Mouse (Mus musculus): ENCODE results near the gene Slc4a8. TPM values are rescaled to one million over a fixed set of nuclear protein-coding genes. Genes with fewer than 3 reads are reported as not detected.
A peak's percentile ranks its signal among the peaks of the same experiment; 100 is the strongest.

Slc4a8 gene
- polyA plus RNA-seq, 1 experiment from 2014 or later, result 7.1 TPM

DNA sequence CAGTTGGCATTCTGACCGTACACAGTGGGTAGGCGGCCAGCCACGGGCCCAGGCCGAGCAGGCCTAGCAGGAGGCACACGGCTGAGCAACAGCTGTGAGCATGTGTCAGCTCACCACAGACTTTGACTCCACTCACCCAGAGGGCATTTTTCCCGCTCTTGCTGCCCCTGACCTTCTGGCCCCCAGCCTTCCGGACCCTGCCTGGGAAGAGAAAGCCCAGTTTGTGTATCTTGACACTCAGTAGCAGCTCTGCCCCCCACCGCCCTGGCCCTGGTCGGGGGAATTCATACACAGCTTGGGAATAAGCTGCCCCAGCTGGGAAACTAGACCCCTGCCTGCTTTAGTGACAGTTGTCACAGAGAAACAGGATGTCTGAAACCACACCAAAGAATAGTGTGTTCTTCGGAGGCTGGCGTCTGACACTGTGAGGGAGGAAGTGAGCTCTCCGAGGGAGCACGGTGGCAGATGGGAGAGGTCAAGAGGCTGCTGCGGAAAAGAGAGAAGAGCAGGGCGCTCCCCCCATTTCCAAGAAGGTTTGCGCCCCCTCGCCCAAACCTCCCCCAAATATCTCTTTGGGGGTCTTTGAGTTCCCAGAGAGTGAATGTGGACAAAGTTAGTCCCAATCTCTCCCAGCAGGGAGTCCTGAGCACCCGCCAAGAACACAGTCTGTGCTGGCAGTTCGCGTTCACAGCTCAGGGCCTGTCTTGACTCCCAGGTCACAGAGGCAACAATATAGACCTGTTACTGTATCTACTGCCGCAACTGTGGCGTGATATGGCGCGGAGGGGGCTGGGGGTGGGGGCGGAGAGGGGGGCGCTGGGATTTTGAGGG is 83.7 kb downstream of the Slc4a8 start:
- no peak overlapping the region for H3K9ac ChIP-seq (ENCODE audit: low read length)
- no peaks in the 10 kb centered on the region for H3K4me1 ChIP-seq (ENCODE audit: control insufficient read depth, insufficient read depth, low read length)
- ATAC-seq (ENCODE audit: low FRiP score) (no peak), DNase-seq (ENCODE audit: low spot score, missing footprints) (no peak)
- H3K27ac ChIP-seq (ENCODE audit: low read depth, low read length), result peak overlapping the region; percentile 40
- H3K4me2 ChIP-seq, result no peak overlapping the region
- H3K9me3 ChIP-seq (ENCODE audit: control insufficient read depth, low read length), result peaks cover 7% of the 10 kb centered on the region; the same call in 1 of the 2 replicates
- WGBS, result 55% methylated on average over 26 of the region's 26 CpGs
- no peak overlapping the region for H3K4me3 ChIP-seq (ENCODE audit: low read depth, low read length)
- H3K36me3 ChIP-seq (ENCODE audit: control insufficient read depth, insufficient read depth, low read length), result no peaks in the 10 kb centered on the region
- no peaks in the 10 kb centered on the region for H3K27me3 ChIP-seq (ENCODE audit: control insufficient read depth, insufficient read depth, low read length)

GRCm38 (mm10) chr15:100847193-100847592 is 85.6 kb downstream of the Slc4a8 start:
- H3K36me3 ChIP-seq (ENCODE audit: control insufficient read depth, insufficient read depth, low read length), result no peaks in the 10 kb centered on the region
- H3K4me1 ChIP-seq (ENCODE audit: control insufficient read depth, insufficient read depth, low read length), result no peaks in the 10 kb centered on the region
- H3K9me3 ChIP-seq (ENCODE audit: control insufficient read depth, low read length), result peaks cover 7% of the 10 kb centered on the region; the same call in 1 of the 2 replicates
- WGBS, result 88% methylated on average over 6 of the region's 6 CpGs
- H3K27me3 ChIP-seq (ENCODE audit: control insufficient read depth, insufficient read depth, low read length), result no peaks in the 10 kb centered on the region
- DNase-seq (ENCODE audit: low spot score, missing footprints), result no peak
- no peak overlapping the region for H3K4me3 ChIP-seq (ENCODE audit: low read depth, low read length)
- H3K9ac ChIP-seq (ENCODE audit: low read length), result no peak overlapping the region
- H3K27ac ChIP-seq (ENCODE audit: low read depth, low read length), result no peak overlapping the region
- H3K4me2 ChIP-seq, result no peak overlapping the region
- no peak for ATAC-seq (ENCODE audit: low FRiP score)

DNA sequence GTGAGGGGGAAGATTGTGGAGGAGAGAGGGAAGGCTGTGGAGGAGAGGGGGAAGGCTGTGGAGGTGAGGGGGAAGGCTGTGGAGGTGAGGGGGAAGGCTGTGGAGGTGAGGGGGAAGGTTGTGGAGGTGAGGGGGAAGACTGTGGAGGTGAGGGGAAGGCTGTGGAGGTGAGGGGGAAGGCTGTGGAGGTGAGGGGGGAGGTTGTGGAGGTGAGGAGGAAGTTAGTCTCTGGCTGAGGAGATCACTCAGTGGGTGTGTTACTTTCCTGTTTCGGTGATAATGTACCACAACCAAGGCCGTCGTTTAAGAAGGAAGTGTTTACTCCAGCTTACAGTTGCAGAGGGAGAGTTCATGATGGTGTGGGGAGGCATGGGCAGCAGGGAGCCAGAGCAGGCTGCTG is 96.0 kb downstream of the Slc4a8 start:
- DNase-seq (ENCODE audit: low spot score, missing footprints) (peak; percentile 35), ATAC-seq (ENCODE audit: low FRiP score) (no peak)
- no peaks in the 10 kb centered on the region for H3K27me3 ChIP-seq (ENCODE audit: control insufficient read depth, insufficient read depth, low read length)
- no peak overlapping the region for H3K4me3 ChIP-seq (ENCODE audit: low read depth, low read length)
- no peaks in the 10 kb centered on the region for H3K36me3 ChIP-seq (ENCODE audit: control insufficient read depth, insufficient read depth, low read length)
- H3K4me1 ChIP-seq (ENCODE audit: control insufficient read depth, insufficient read depth, low read length), result no peaks in the 10 kb centered on the region
- no peak overlapping the region for H3K9ac ChIP-seq (ENCODE audit: low read length)
- H3K9me3 ChIP-seq (ENCODE audit: control insufficient read depth, low read length), result no peaks in the 10 kb centered on the region
- 82% methylated on average over 3 of the region's 3 CpGs for WGBS
- no peak overlapping the region for H3K27ac ChIP-seq (ENCODE audit: low read depth, low read length)
- H3K4me2 ChIP-seq, result no peak overlapping the region

- Histone ChIP-seq H3K4me2 (no peak overlapping the region), H3K9me3 (ENCODE audit: control insufficient read depth, low read length) (no peaks in the 10 kb centered on the region), H3K27me3 (ENCODE audit: control insufficient read depth, insufficient read depth, low read length) (no peaks in the 10 kb centered on the region), H3K9ac (ENCODE audit: low read length) (no peak overlapping the region), H3K4me1 (ENCODE audit: control insufficient read depth, insufficient read depth, low read length) (no peaks in the 10 kb centered on the region), H3K27ac (ENCODE audit: low read depth, low read length) (no peak overlapping the region), H3K4me3 (ENCODE audit: low read depth, low read length) (no peak overlapping the region), H3K36me3 (ENCODE audit: control insufficient read depth, insufficient read depth, low read length) (no peaks in the 10 kb centered on the region)
- DNase-seq (ENCODE audit: low spot score, missing footprints) (peak; percentile 51), ATAC-seq (ENCODE audit: low FRiP score) (no peak)
- 35% methylated on average over 5 of the region's 5 CpGs for WGBS
Measured at GRCm38 (mm10) chr15:100860856-100861255, 99.3 kb downstream of the Slc4a8 start.

GRCm38 (mm10) chr15:100865556-100865955 is 104.0 kb downstream of the Slc4a8 start:
- Histone ChIP-seq H3K27ac (ENCODE audit: low read depth, low read length) (no peak overlapping the region), H3K4me2 (no peak overlapping the region), H3K9ac (ENCODE audit: low read length) (no peak overlapping the region), H3K4me3 (ENCODE audit: low read depth, low read length) (no peak overlapping the region), H3K9me3 (ENCODE audit: control insufficient read depth, low read length) (no peaks in the 10 kb centered on the region), H3K36me3 (ENCODE audit: control insufficient read depth, insufficient read depth, low read length) (no peaks in the 10 kb centered on the region), H3K27me3 (ENCODE audit: control insufficient read depth, insufficient read depth, low read length) (peaks cover 4% of the 10 kb centered on the region), H3K4me1 (ENCODE audit: control insufficient read depth, insufficient read depth, low read length) (peaks cover 3% of the 10 kb centered on the region; the same call in 1 of the 2 replicates)
- ATAC-seq (ENCODE audit: low FRiP score), result no peak
- DNase-seq (ENCODE audit: low spot score, missing footprints), result no peak
- WGBS, result 51% methylated on average over 3 of the region's 3 CpGs

DNA sequence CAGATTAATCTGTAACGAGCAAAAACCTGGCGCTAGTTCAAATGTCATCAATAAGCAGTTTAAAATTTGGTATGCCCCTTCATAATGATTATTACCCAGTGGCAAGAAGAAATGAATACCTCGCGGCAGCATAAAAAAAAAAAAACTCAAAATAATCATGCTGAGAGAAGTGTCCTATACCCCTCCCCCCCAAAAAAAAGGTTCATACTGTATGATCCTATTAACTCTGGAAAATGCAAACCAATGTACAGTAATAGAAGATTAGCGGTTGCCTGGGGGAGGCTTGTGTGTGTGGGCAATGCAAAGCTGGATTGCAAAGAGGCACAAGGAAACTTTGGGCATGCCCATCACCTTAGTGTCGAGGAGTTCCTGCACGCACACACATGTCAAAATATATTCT is 108.0 kb downstream of the Slc4a8 start, which contains the start of gene Scn8a:
Gene Scn8a (plus strand): TSS at position 301 of the 400 bp plus-strand sequence.
- Histone ChIP-seq H3K27ac (ENCODE audit: low read depth, low read length) (no peak within 1 kb of the TSS), H3K9ac (ENCODE audit: low read length) (peak within 1 kb of the TSS; percentile 57), H3K4me3 (ENCODE audit: low read depth, low read length) (peak within 1 kb of the TSS; percentile 89), H3K27me3 (ENCODE audit: control insufficient read depth, insufficient read depth, low read length) (peaks cover 13% of the 10 kb centered on the region), H3K9me3 (ENCODE audit: control insufficient read depth, low read length) (no peaks in the 10 kb centered on the region), H3K4me1 (ENCODE audit: control insufficient read depth, insufficient read depth, low read length) (peaks cover 19% of the 10 kb centered on the region), H3K4me2 (peak within 1 kb of the TSS; percentile 50), H3K36me3 (ENCODE audit: control insufficient read depth, insufficient read depth, low read length) (no peaks in the 10 kb centered on the region)
- peak; percentile 35 for DNase-seq (ENCODE audit: low spot score, missing footprints)
- WGBS, result 82% methylated on average over 7 of the region's 7 CpGs
- ATAC-seq (ENCODE audit: low FRiP score), result no peak

- Histone ChIP-seq H3K9ac (ENCODE audit: low read length) (peak overlapping the region; percentile 57), H3K27me3 (ENCODE audit: control insufficient read depth, insufficient read depth, low read length) (peaks cover 13% of the 10 kb centered on the region), H3K4me3 (ENCODE audit: low read depth, low read length) (peak overlapping the region; percentile 89), H3K4me1 (ENCODE audit: control insufficient read depth, insufficient read depth, low read length) (peaks cover 19% of the 10 kb centered on the region), H3K27ac (ENCODE audit: low read depth, low read length) (no peak overlapping the region), H3K9me3 (ENCODE audit: control insufficient read depth, low read length) (no peaks in the 10 kb centered on the region), H3K36me3 (ENCODE audit: control insufficient read depth, insufficient read depth, low read length) (no peaks in the 10 kb centered on the region), H3K4me2 (peak overlapping the region; percentile 50)
- WGBS, result 4% methylated on average over 46 of the region's 66 CpGs
- DNase-seq (ENCODE audit: low spot score, missing footprints) (peak; percentile 99), ATAC-seq (ENCODE audit: low FRiP score) (peak; percentile 83)
Measured at GRCm38 (mm10) chr15:100870001-100870774, 108.6 kb downstream of the Slc4a8 start.

DNA sequence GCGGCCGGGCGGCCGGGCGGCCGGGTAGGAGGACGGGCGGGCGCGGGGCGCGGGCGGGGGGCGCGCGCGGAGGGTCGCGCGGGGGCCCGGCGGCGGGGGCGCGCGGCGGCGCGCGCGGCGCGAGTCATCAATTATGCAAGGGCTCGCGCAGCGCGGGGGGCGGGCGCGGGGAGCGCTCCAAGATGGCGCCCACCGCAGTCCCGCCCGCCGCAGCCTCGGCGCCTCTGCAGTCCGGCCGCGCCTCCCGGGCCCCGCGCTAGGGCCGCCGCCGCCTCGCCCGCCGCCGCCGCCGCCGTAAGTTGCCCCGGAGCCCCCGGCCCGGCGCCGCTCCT is 109.2 kb downstream of the Slc4a8 start:
- Histone ChIP-seq H3K9ac (ENCODE audit: low read length) (peak overlapping the region; percentile 93), H3K4me1 (ENCODE audit: control insufficient read depth, insufficient read depth, low read length) (peaks cover 19% of the 10 kb centered on the region), H3K36me3 (ENCODE audit: control insufficient read depth, insufficient read depth, low read length) (no peaks in the 10 kb centered on the region), H3K27me3 (ENCODE audit: control insufficient read depth, insufficient read depth, low read length) (peaks cover 13% of the 10 kb centered on the region), H3K9me3 (ENCODE audit: control insufficient read depth, low read length) (no peaks in the 10 kb centered on the region), H3K4me2 (peak overlapping the region; percentile 92), H3K4me3 (ENCODE audit: low read depth, low read length) (peak overlapping the region; percentile 89), H3K27ac (ENCODE audit: low read depth, low read length) (peak overlapping the region; percentile 48; the same call in 1 of the 2 replicates)
- DNase-seq (ENCODE audit: low spot score, missing footprints), result peak; percentile 92
- peak; percentile 83 for ATAC-seq (ENCODE audit: low FRiP score)
- 0% methylated on average over 4 of the region's 69 CpGs for WGBS

Data from midbrain, embryonic 11.5 days (tissue).